Mouse (Mus musculus) liver, embryonic 14.5 days (tissue): ENCODE results near the gene Napsa. TPM values are rescaled to one million over a fixed set of nuclear protein-coding genes. Genes with fewer than 3 reads are reported as not detected.

ENCODE experiments used
- ATAC-seq: fragments of 200-750 bp; cut with Nextera tagmentation; 2 replicates; pipeline ENCODE4 v1.8.0; 2017; ENCODE audit warnings: moderate number of reproducible peaks, mild to moderate bottlenecking, moderate library complexity; ENCODE audit not compliant: insufficient read depth
- DNase-seq, 3 experiments: peaks; one replicate each; pipeline ENCODE4 v3.0.0-alpha.2; 2012 to 2013; ENCODE audit warnings: low read depth in 3 of 3, low spot score in 3 of 3
- H3K27ac ChIP-seq: fragments of 300-500 bp; sonication (generic); 2 replicates; pipeline ENCODE4 v1.5.1; 2014; ENCODE audit warnings: moderate library complexity, mild to moderate bottlenecking, control low read depth, inconsistent platforms
- H3K27me3 ChIP-seq: fragments of 300-500 bp; sonication (generic); 2 replicates; pipeline ENCODE4 v1.6.1; 2014; ENCODE audit warnings: mild to moderate bottlenecking, low read length, moderate library complexity; ENCODE audit not compliant: control insufficient read depth, insufficient read depth
- H3K36me3 ChIP-seq: fragments of 300-500 bp; sonication (generic); replicated peaks from 2 replicates; pipeline ENCODE4 v1.6.1; 2014; ENCODE audit warnings: low read depth; ENCODE audit not compliant: control insufficient read depth, insufficient read depth
- H3K4me1 ChIP-seq, 2 experiments: fragments of 200-500 bp in 1 of 2; fragments of 300-500 bp in 1 of 2; sonication (generic) in 1 of 2; replicated peaks; 2 replicates each; pipeline ENCODE4 v1.6.1; 2012 to 2014; ENCODE audit warnings: antibody characterized with exemption in 1 of 2, inconsistent platforms in 1 of 2, low read length in 1 of 2; ENCODE audit not compliant: control insufficient read depth in 2 of 2, insufficient read depth in 2 of 2
- H3K4me2 ChIP-seq: fragments of 300-500 bp; sonication (generic); 2 replicates; pipeline ENCODE4 v1.6.1; 2014; ENCODE audit warnings: low read depth, mild to moderate bottlenecking, control low read depth, moderate library complexity
- H3K4me3 ChIP-seq, 2 experiments: fragments of 200-500 bp in 1 of 2; fragments of 300-500 bp in 1 of 2; sonication (generic) in 1 of 2; 2 replicates each; pipeline ENCODE4 v1.5.1; 2012 to 2014; ENCODE audit warnings: low read depth in 2 of 2, low read length in 2 of 2, mild to moderate bottlenecking in 2 of 2, control low read depth in 1 of 2, inconsistent platforms in 1 of 2, moderate library complexity in 1 of 2; ENCODE audit not compliant: insufficient read depth in 1 of 2
- H3K9ac ChIP-seq: fragments of 300-500 bp; sonication (generic); replicated peaks from 2 replicates; pipeline ENCODE4 v1.6.1; 2014; ENCODE audit warnings: mild to moderate bottlenecking, control low read depth, moderate library complexity
- H3K9me3 ChIP-seq: fragments of 300-500 bp; sonication (generic); 2 replicates; pipeline ENCODE4 v1.6.1; 2016; ENCODE audit warnings: low read length, mixed read lengths; ENCODE audit not compliant: control insufficient read depth
- CTCF ChIP-seq: IDR thresholded peaks from 2 replicates; pipeline ENCODE4 v1.5.1; 2016; ENCODE audit warnings: antibody characterized with exemption, low read depth, control low read depth
- EP300 ChIP-seq: IDR thresholded peaks from 2 replicates; pipeline ENCODE4 v1.6.1; 2016; ENCODE audit warnings: antibody characterized with exemption, low read depth
- WGBS: fragments of 180-500 bp; shearing (Covaris S2); extraction: QIAGEN DNeasy Blood & Tissue Kit; methylation state at CpG from one replicate; pipeline ENCODE4 v1.1.7; 2014; ENCODE audit not compliant: insufficient replicate concordance; 5-methylcytosine and 5-hydroxymethylcytosine counted together
- polyA plus RNA-seq, 2 experiments: library from polyadenylated mRNA; depleted of rRNA in 1 of 2; stranded (reverse) in 1 of 2; unstranded in 1 of 2; fragments of >200 nt; fragmentation: Nextera tagmentation in 1 of 2; extraction: Ambion mirVana in 1 of 2; gene quantifications; 2 replicates each; pipeline versions ENCODE4 v1.2.1 to v1.2.3; 2012 to 2014

The Napsa gene
- polyA plus RNA-seq, 2 experiments, result 5.8 to 8.6 TPM

GRCm38 (mm10) chr7:44534656-44535441 is 37.3 kb upstream of the Napsa start:
- peak; percentile 62 for TF ChIP-seq CTCF
- TF ChIP-seq EP300, result no peak
- Histone ChIP-seq H3K27me3 (no peaks in the 10 kb centered on the region), H3K36me3 (peaks cover 54% of the 10 kb centered on the region), H3K9me3 (no peaks in the 10 kb centered on the region), H3K4me2 (no peak overlapping the region), H3K9ac (no peak overlapping the region), H3K4me3 (no peak overlapping the region), H3K27ac (no peak overlapping the region), H3K4me1 (no peaks in the 10 kb centered on the region)
- WGBS, result 84% methylated on average over 19 of the region's 19 CpGs
- DNase-seq (no peak), ATAC-seq (no peak)

GRCm38 (mm10) chr7:44535657-44536589 is 36.3 kb upstream of the Napsa start:
- 88% methylated on average over 27 of the region's 27 CpGs for WGBS
- no peak overlapping the region for H3K9ac ChIP-seq
- ATAC-seq (no peak), DNase-seq (no peak)
- H3K27me3 ChIP-seq, result no peaks in the 10 kb centered on the region
- H3K4me1 ChIP-seq, result no peaks in the 10 kb centered on the region
- TF ChIP-seq CTCF (no peak), EP300 (no peak)
- H3K27ac ChIP-seq, result no peak overlapping the region
- no peaks in the 10 kb centered on the region for H3K9me3 ChIP-seq
- no peak overlapping the region for H3K4me3 ChIP-seq
- H3K4me2 ChIP-seq, result no peak overlapping the region
- H3K36me3 ChIP-seq, result peaks cover 65% of the 10 kb centered on the region

GRCm38 (mm10) chr7:44536590-44536968 is 35.6 kb upstream of the Napsa start:
- H3K9ac ChIP-seq, result no peak overlapping the region
- peaks cover 72% of the 10 kb centered on the region for H3K36me3 ChIP-seq
- TF ChIP-seq CTCF (no peak), EP300 (no peak)

GRCm38 (mm10) chr7:44537009-44537408 is 35.2 kb upstream of the Napsa start:
- H3K4me1 ChIP-seq, result no peaks in the 10 kb centered on the region
- H3K9ac ChIP-seq, result no peak overlapping the region
- 75% methylated on average over 7 of the region's 7 CpGs for WGBS
- no peak overlapping the region for H3K4me2 ChIP-seq
- H3K4me3 ChIP-seq, result no peak overlapping the region
- TF ChIP-seq CTCF (no peak), EP300 (no peak)
- peaks cover 75% of the 10 kb centered on the region for H3K36me3 ChIP-seq
- no peaks in the 10 kb centered on the region for H3K9me3 ChIP-seq
- H3K27me3 ChIP-seq, result no peaks in the 10 kb centered on the region
- H3K27ac ChIP-seq, result no peak overlapping the region
- ATAC-seq (no peak), DNase-seq (no peak)

More at GRCm38 (mm10) chr7:44536590-44536968, 35.6 kb upstream of the Napsa start:
- DNase-seq, result no peak
- WGBS, result 87% methylated on average over 6 of the region's 6 CpGs
- H3K4me3 ChIP-seq, result no peak overlapping the region
- no peaks in the 10 kb centered on the region for H3K9me3 ChIP-seq
- no peaks in the 10 kb centered on the region for H3K27me3 ChIP-seq
- no peak for ATAC-seq
- H3K4me2 ChIP-seq, result no peak overlapping the region
- no peak overlapping the region for H3K27ac ChIP-seq
- H3K4me1 ChIP-seq, result no peaks in the 10 kb centered on the region

- H3K27ac ChIP-seq, result no peak overlapping the region
- no peaks in the 10 kb centered on the region for H3K4me1 ChIP-seq
- no peak for ATAC-seq
- H3K9me3 ChIP-seq, result no peaks in the 10 kb centered on the region
- TF ChIP-seq CTCF (no peak), EP300 (no peak)
- H3K4me3 ChIP-seq, result no peak overlapping the region
- H3K27me3 ChIP-seq, result no peaks in the 10 kb centered on the region
- DNase-seq, result no peak
- WGBS, result 87% methylated on average over 13 of the region's 13 CpGs
- H3K36me3 ChIP-seq, result peaks cover 79% of the 10 kb centered on the region
- no peak overlapping the region for H3K9ac ChIP-seq
- no peak overlapping the region for H3K4me2 ChIP-seq
Measured at GRCm38 (mm10) chr7:44537496-44537895, 34.7 kb upstream of the Napsa start.
